Mouse (Mus musculus): Measurements from ENCODE around the gene Zc3h4.

Gene Zc3h4

DNA sequence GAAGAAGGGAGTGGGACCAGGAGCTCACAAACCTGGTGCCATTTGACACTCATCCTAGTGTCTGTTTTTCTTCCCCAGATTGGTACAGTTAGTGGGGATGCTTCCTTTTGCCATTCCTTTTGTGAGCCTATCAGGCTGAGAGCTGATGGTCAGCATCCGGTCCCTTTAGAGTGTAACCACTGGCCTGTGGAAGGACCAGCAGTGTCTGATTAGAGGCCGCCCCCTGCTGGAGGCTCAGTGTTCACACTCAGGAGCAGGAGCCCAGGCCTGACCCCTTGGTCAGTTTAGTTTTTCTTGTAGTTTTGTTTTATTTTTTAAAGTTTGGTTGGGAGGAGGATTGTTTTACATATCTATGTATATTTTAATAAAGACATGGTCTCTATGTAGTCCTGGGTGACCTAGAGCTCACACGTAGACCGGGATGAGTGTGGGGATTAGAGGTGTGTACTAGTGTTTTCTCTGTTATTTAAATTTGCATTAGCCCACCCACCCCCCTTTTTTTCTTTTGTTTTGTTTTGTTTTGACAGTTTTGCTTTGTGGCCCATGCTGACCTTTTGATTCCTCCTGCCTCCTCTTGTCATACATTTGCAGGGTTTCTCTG is 25.5 kb downstream of the Zc3h4 start:
- DNase-seq (ENCODE audit: low spot score in 2 of 2): peak; percentile 76 to 92

DNA sequence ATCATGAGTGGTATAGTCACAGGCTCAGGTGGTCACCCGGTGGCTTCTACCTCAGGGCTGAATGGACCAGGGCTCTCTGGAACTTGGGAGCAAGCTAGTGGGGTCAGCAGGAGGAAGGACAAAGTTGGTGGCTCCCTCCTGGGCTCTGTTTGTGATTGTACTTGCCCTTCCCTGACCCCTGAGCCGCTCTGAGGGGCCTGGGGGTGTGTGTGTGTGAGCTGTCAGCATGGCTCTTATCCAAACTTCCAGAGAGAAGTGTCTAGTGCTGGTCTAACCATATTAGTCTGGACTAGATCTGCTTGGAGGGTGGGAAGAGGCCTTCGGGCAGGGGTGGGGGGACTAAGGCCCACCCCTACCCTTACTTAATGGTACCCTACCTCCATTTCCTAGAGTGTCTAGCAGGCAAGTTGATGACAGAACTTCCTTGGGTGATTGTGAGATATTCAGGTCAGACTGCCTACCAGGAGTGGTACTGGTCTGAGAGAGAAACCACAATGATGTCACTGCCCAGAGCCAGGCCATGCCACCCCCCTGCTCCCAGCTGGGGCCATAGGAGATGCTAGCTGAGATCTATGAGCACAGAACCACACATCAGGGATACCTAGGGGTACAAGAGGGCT is 32.8 kb downstream of the Zc3h4 start:
- no peak for DNase-seq (ENCODE audit: low spot score in 2 of 2)

DNA sequence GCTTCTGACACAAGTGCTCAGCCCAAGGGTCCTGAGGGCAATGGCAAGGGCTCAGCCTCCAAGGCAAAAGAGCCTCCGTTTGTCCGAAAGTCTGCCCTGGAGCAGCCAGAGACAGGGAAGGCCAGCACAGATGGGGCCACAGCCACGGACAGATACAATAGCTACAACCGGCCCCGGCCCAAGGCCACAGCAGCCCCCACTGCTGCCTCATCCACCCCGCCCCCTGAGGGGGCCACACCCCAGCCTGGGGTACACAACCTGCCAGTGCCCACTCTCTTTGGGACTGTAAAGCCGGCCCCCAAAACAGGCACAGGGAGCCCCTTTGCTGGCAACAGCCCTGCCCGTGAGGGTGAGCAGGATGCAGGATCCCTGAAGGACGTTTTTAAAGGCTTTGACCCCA is 34.4 kb downstream of the Zc3h4 start:
- DNase-seq (ENCODE audit: low spot score in 2 of 2): no peak

DNA sequence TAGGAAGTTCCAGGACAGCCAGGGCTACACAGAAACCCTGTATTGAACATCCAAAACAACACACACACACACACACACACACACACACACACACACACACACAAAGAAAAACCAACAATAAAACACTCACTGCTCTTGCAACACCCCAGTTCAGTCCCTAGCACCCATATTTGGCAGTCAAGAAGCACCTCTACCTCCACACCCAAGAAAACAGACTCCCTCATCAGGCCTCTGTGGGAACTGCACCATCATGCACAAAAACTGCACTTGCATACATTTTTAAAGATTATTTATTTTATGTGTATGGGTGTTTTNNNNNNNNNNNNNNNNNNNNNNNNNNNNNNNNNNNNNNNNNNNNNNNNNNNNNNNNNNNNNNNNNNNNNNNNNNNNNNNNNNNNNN is 40.5 kb downstream of the Zc3h4 start:
- DNase-seq (ENCODE audit: low spot score in 2 of 2): peak in 1 of 2 experiments; percentile 36

DNA sequence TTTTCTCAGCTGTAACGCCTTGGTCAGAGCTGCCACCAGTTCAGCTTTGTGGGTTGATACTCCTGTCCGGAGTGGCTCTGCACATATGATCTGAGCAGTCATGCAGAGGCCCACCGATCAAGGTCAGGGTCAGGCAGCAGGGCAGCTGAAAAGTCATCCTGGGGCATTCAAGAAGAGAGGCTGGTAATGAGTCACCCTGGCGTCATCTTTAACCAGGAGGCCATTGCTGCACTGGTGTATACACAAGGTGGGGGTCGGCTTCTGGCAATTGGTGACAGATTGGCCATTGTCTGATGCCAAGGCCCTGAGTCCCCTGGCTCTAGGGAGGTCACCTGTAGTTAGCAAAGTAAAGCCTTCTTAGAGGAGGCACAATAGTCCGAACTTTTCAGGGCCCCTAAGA is 50.9 kb downstream of the Zc3h4 start:
- DNase-seq (ENCODE audit: low spot score in 2 of 2): no peak

DNA sequence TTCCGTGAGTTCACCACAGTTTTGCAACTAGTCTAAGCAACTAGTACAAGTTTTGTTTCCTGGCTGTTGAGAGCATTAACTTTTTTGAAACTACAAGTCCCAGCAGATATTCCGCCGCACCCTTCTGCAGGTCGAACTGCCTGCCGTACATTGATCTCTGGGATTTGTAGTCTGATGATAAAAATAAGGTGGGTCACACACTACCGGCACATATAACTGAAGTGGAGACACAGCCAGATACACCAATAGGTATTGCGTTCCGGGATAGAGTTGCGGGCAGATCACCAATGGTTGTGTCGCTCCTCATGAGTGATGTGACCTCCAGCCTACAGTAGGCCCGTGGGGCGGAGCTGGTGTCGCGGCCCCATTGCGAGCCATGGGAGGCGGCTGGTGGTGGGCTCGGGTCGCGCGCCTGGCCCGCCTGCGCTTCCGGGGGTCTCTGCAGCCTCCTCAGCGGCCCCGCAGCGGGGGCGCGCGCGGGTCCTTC is 51.9 kb downstream of the Zc3h4 start, which contains the start of gene Tmem160:
Tmem160 (plus strand) TSS at position 193 of the 487 bp plus-strand sequence.
- DNase-seq (ENCODE audit: low spot score in 2 of 2): peak; percentile 80 to 87

DNA sequence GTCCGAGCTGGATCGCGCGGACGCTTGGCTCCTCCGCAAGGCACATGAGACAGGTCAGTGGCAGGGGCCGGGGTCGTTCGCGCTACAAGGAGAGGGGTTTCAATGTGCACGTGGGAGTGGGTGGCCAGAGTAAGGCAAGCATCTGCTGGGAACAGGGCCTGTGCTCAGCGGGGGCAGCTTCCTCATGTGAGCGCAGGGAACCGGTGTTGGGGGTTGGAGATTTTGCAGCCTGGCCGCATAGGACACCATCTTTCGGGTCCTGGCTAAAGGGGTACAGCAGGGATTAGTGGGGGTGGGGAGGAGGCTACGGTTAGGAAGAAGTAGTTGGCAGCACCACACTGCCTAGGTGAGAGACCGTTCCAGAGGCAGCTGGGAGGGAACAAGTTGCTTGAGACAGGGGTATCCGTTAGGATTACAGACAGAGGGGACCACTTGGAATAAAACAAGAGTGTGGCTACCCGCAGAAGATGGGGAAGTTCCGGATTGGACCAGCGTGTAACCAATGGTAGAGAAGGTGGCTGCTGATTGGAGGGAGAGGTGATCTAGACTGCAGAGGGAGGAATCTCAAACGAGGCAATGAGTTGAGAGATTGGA is 52.5 kb downstream of the Zc3h4 start:
- DNase-seq (ENCODE audit: low spot score in 2 of 2): no peak

DNA sequence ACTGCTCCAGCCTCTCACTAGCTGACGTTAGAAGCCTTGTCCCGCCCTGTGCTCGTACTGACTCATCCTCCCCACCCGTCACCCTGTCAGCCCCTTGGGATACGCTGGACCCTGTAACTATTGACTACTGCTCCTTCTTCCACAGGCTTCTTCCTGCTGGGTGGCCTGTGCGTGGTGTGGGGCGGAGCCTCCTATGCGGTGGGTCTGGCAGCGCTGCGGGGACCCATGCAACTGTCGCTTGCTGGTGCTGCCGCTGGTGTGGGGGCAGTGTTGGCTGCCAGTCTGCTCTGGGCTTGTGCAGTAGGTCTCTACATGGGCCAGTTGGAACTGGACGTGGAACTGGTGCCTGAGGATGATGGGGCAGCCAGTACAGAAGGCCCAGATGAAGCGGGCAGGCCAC is 54.3 kb downstream of the Zc3h4 start:
- DNase-seq (ENCODE audit: low spot score in 2 of 2): no peak

DNA sequence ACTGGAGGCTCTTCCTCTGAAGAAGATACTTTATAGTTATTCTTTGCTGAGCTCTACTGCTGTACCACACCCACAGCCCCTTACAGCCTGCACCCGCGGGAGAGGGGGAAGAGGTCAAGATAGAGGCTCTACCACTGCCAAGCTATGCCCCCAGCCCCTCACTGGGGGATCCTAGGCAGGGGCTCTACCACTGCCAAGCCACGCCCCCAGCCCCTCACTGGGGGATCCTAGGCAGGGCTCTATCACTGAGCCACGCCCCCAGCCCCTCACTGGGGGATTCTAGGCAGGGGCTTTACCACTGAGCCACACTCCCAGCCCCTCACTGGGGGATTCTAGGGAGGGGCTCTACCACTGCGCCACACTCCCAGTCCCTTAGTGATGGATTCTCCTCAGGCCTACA is 55.6 kb downstream of the Zc3h4 start:
- DNase-seq (ENCODE audit: low spot score in 2 of 2): no peak

DNA sequence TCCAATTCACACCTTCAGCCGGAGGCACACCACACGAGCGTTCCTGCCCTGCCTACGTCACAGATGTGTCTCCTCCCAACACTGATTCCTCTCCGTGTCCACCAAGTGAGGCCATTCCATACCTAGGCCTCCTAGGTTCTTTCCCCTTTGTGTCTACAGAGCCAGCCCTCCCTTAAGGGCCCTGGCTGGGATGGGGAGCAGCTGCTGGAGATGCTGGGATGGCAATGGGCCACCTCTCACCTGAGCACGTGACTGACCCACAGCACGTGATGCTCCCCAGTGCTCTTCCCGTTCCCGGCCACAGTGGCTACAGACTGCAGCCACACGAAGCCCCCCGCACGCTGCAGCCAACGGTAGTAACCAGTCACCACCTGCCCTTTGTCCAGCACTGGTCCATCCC is 59.9 kb downstream of the Zc3h4 start:
- no peak for DNase-seq (ENCODE audit: low spot score in 2 of 2)

DNA sequence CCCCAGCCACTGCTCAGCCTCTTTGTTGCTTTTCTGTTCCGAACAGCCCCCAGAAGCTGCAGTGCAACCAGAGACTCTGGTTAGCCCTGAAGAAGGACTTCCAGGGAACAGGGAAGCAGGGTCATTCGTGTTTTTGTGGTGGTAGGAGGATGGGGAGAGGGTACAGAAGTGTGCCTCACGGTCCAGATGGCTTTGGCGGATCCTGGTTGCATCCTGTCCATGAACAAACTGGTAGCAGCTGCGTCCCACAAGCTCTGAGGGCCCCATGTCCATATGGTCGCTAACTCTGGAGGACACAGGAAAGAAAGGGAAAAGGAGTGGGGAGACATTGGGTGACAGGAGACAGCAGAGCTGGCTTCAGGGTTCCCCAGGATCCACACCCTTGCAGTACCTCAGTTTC is 60.4 kb downstream of the Zc3h4 start:
- no peak for DNase-seq (ENCODE audit: low spot score in 2 of 2)

DNA sequence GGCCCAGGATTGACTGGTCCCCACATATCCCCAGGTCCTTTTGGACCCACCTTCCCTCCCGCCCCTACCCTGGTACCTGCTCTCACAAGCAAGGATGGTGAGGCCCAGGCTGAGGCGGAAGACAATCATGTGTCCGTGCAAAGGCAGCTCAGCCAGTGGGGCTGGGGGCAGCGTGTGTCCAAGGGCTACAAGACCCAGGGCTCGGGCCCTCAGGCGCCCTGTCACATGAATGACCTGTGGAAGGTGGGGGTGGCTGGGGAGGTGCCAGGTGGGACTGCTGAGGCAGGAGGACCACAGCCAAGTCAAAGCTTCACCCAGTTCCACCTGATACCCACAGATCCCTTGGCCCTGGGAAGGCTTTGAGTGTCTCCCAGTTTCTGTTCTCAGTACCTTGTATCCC is 61.0 kb downstream of the Zc3h4 start:
- DNase-seq (ENCODE audit: low spot score in 2 of 2): no peak

DNA sequence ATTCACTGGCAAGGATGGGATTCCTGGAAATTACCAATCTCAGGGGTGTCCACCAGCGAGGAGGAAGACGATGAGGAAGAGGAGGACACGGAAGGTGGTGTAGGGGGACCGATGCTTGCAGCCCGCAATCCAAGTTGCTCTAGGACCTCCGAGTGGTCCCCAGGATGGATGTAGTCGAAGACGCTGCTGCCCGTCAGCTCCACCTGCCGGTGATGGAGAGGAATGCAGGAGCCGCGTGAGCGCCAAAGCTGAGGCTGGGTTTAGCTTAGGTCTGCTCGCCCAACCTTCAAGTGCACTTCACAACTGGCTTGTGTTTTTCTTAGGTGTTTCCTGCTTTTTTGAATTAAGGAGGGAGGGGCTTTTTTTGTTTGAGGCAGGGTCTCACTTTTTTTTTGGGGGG is 62.5 kb downstream of the Zc3h4 start:
- DNase-seq (ENCODE audit: low spot score in 2 of 2): peak; percentile 78 to 94

DNA sequence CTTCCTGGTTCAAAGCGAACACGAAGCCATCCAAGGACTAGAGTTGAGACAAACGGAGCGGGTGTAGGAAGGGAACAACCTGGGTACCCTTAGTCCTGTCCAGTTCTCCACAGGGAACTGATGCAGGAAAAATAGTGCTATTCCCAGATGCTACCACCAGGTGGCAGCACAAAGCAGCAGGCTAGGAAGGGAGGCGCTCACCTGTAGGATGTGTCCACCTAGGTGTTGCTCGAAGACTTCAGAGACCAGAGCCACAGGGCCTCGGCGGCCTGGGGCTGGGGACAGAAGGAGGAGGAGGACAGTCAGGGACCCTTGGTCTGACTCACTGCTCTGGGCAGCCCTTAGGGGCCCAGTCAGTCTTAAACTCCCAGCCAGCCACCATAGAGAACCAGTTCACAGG is 64.5 kb downstream of the Zc3h4 start:
- peak; percentile 67 to 91 for DNase-seq (ENCODE audit: low spot score in 2 of 2)

DNA sequence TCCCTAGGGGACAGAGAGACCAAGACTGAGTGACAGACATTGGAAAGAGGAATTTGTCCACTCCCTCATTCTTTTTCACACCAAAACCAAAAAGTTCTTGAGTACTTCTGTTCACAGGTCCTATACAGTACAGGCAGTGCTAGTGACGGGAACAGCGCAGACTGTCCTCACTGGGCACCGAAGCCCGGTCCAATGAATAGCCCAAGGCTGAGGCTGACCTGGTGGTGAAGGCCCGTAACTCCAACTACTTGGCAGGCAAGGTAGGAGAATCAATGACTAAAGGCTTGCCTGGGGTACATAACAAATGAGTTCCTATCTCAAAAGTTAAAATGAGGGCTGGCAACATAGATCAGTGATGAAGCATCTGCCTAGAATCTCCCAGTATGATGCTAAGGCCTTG is 64.9 kb downstream of the Zc3h4 start:
- no peak for DNase-seq (ENCODE audit: low spot score in 2 of 2)

DNA sequence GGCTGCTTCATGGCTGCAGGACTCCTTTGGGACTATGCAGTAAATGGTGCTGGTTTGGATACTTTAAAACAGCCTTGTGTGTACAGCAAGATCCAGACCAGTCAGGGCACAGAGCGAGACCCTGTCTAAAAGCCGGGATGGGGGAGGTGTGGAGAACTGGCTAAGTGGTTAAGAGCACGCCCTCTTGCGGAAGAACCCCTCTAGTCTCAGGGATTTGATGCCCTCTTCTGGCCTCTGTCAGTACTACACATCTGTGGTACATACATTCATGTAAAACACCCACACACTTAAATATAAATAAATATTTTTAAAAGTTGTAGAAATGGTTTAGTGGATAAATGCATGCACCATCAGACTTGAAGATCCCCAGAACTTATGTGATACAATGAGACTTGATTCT is 65.9 kb downstream of the Zc3h4 start:
- DNase-seq (ENCODE audit: low spot score in 2 of 2): peak; percentile 51 to 75

DNA sequence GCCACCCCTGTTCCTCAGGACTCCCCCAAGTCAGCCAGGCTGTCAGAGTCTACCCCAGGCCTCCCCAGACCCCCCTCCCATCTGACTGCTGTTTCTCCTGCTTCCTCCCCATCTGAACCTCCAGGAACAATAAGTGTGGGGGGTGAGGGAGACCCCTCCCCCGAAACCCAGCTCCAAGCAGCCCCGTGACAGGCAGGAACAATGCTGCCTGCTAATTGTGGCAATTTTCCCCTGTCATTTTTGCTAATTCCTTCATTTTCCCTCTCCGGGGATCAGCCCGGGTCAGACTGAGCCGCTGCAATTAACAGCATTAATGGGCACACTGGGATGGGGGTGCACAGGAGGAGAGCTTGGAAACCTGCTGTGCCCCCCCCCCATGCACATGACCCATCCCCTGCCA is 67.4 kb downstream of the Zc3h4 start:
- DNase-seq (ENCODE audit: low spot score in 2 of 2): no peak

DNA sequence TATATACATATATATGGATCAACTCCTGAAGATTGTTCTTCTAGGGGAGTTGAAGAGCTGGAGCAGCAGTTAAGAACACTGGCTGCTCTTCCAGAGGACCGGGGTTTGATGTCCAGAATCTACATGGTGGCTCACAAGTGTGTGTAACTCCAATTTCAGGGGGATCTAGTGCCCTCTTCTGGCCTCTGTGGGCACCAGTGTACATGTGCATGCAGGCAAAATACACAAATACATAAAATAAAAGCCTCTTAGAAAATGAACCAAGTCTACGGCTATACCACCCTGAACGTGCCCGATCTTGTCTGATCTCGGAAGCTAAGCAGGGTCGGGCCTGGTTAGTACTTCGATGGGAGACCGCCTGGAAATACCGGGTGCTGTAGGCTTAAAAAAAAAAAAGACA is 70.8 kb downstream of the Zc3h4 start:
- peak in 1 of 2 experiments; percentile 66 for DNase-seq (ENCODE audit: low spot score in 2 of 2)

DNA sequence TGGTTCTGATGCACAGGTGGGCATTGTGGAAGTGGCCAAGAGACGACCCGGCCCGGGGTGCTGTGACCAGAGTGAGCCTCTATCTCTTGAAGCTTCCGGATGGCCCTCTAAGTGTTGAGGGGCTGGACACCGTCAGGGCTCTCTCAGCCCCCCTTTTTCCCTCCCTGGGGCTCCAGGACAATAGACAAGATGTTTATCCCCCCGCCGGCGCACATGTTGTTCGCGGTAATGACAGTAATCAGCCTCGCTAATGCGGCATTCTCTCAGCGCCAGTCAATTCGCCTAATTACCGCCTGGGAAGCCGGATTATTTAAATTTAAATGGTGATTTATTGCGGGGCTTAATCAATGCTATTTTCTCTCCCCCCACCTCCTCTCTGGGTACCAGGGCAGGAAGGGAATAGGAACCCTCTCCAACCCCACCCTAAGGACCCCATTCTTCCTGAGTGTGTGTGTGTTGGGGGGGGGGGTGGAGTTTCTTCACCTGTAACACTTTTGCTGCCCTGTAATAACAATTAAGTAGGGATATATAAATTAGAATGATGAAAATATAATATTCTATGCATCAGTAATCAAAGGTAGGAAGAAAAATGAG is 71.5 kb downstream of the Zc3h4 start:
- no peak for DNase-seq (ENCODE audit: low spot score in 2 of 2)

DNA sequence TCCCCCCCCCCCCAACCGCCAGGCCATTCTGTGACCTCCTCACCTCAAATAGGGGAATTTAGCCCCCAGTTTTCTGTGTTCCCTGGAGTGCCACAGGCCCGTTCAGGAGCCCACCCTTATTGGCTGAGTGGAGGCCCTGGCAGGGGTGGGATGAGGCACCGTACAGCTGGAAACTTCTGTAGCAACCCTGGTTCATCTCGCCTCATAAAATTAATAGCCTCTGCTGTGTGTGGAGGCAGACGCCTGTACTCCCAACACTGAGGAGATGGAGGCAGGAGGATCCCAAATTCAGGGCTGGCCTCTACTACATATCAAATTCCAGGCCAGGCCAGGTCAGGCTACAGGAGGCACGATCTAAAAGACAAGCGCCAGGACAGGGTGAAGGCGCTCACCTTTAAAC is 73.1 kb downstream of the Zc3h4 start:
- DNase-seq (ENCODE audit: low spot score in 2 of 2): no peak

DNA sequence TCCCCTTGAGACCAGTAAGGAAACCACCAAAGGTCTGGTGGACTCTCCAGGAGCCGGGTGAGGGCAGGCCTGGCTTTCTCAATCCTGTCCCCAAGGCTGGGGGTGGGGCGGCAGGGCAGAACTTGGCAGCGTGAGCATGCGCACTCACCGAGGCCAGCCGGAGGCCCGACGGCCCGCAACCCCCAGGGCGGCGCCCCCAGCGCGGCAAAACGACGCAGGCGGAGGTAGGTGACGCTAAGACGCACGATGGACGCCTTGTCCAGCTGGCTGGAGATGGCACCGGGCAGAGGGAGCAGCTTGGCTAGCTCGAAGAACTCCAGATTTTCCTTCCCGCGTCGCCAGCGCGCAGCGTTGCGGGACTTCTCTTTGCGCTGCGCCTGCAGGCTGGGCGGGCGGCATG is 73.7 kb downstream of the Zc3h4 start:
- peak; percentile 53 to 77 for DNase-seq (ENCODE audit: low spot score in 2 of 2)

DNA sequence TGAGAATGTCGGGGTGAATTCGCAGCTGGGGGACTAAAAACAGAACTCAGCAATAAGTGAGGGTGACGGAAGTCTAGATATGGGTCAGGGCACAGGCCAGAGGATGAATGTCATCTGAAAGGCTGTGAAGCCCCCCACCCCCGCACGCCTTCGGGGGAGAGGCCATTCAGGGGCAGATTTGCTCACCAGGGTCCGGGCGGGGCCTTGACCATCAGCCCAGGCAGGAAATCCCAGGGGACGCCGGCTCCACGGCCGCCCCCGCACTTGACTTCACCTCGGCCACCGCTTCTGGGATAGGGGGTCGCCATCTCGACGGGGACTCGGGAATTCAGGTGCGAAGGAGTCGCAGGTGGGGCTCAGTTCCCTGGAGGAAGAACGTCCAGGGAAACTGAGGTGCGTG is 74.6 kb downstream of the Zc3h4 start:
- DNase-seq (ENCODE audit: low spot score in 2 of 2): peak in 1 of 2 experiments; percentile 64

Data from spleen, postnatal 4 days (tissue).